Mouse (Mus musculus) liver, embryonic 15.5 days (tissue): ENCODE results near the gene Cpne9. TPM values are rescaled to one million over a fixed set of nuclear protein-coding genes. Genes with fewer than 3 reads are reported as not detected.

Experiments
- ATAC-seq: fragments of 200-750 bp; cut with Nextera tagmentation; 2 replicates; pipeline ENCODE4 v1.8.0; 2017; ENCODE audit warnings: moderate number of reproducible peaks, mild to moderate bottlenecking, moderate library complexity; ENCODE audit not compliant: insufficient read depth
- H3K27ac ChIP-seq: fragments of 300-500 bp; sonication (generic); replicated peaks from 2 replicates; pipeline ENCODE4 v1.5.1; 2015; ENCODE audit warnings: mild to moderate bottlenecking, inconsistent platforms
- H3K27me3 ChIP-seq: fragments of 300-500 bp; sonication (generic); 2 replicates; pipeline ENCODE4 v1.6.1; 2015; ENCODE audit warnings: mild to moderate bottlenecking, inconsistent platforms
- H3K36me3 ChIP-seq: fragments of 300-500 bp; sonication (generic); replicated peaks from 2 replicates; pipeline ENCODE4 v1.6.1; 2015; ENCODE audit warnings: moderate library complexity, mild to moderate bottlenecking, inconsistent platforms
- H3K4me1 ChIP-seq: fragments of 300-500 bp; sonication (generic); replicated peaks from 2 replicates; pipeline ENCODE4 v1.6.1; 2015; ENCODE audit warnings: inconsistent platforms
- H3K4me2 ChIP-seq: fragments of 300-500 bp; sonication (generic); 2 replicates; pipeline ENCODE4 v1.6.1; 2015; ENCODE audit warnings: moderate library complexity, mild to moderate bottlenecking, inconsistent platforms
- H3K4me3 ChIP-seq: fragments of 300-500 bp; sonication (generic); replicated peaks from 2 replicates; pipeline ENCODE4 v1.5.1; 2015; ENCODE audit warnings: mild to moderate bottlenecking, inconsistent platforms
- H3K9ac ChIP-seq: fragments of 300-500 bp; sonication (generic); 2 replicates; pipeline ENCODE4 v1.6.1; 2015; ENCODE audit warnings: moderate library complexity, mild to moderate bottlenecking, inconsistent platforms
- H3K9me3 ChIP-seq: fragments of 300-500 bp; sonication (generic); replicated peaks from 2 replicates; pipeline ENCODE4 v1.6.1; 2016; ENCODE audit warnings: inconsistent platforms
- WGBS: fragments of 180-500 bp; shearing (Covaris S2); methylation state at CpG from one replicate; pipeline ENCODE4 v1.1.7; 2015; ENCODE audit warnings: mixed read lengths; ENCODE audit not compliant: insufficient replicate concordance; 5-methylcytosine and 5-hydroxymethylcytosine counted together
- polyA plus RNA-seq: library from polyadenylated mRNA; unstranded; fragments of >200 nt; fragmentation: Nextera tagmentation; extraction: Ambion mirVana; gene quantifications from 2 replicates; pipeline ENCODE4 v1.2.1, GENCODE M21; 2015

Gene Cpne9
- not detected in 2 replicates for polyA plus RNA-seq

DNA sequence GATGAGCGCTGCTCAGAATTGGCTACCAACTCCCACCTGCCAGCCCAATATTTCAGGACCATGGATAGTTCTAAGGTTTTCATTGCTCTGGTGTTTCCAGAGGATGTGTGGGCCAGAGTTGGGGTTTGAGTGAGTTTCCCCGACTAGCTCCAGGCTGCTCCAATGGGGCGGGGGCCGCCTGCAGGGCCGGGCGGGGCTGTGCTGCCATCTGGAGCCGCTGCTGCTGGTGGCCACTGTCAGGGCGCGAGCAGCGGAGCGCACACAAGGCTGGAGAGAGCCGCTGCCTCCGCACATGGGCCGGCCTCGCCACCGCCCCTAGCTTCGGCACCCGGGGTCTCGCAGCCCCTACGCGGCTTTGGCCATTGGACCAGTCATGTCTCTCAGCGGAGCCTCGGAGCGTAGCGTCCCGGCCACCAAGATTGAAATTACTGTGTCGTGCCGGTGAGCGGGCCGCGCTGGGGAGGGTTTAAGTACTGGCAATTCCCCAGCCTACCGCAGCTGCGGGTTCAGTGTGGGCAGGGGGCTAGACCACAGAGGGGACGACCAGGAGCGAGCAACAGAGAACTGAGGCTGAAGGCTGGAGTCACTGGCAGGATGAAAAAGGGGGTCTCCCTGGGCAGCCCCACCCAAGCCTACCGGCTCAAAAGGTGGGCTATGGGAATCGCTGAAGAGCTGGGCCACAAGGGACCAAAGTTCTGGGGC is at the start of gene Cpne9:
Gene Cpne9 (plus strand): TSS at position 207 of the 702 bp plus-strand sequence.
- no peaks in the 10 kb centered on the region for H3K36me3 ChIP-seq
- H3K27ac ChIP-seq, result no peak within 1 kb of the TSS
- H3K9me3 ChIP-seq, result no peaks in the 10 kb centered on the region
- no peak within 1 kb of the TSS for H3K4me3 ChIP-seq
- H3K9ac ChIP-seq, result no peak within 1 kb of the TSS
- no peak within 1 kb of the TSS for H3K4me2 ChIP-seq
- H3K4me1 ChIP-seq, result no peaks in the 10 kb centered on the region
- H3K27me3 ChIP-seq, result peaks cover 41% of the 10 kb centered on the region
- no peak; the same call in 1 of the 2 replicates for ATAC-seq
- WGBS, result 4% methylated on average over 37 of the region's 37 CpGs

DNA sequence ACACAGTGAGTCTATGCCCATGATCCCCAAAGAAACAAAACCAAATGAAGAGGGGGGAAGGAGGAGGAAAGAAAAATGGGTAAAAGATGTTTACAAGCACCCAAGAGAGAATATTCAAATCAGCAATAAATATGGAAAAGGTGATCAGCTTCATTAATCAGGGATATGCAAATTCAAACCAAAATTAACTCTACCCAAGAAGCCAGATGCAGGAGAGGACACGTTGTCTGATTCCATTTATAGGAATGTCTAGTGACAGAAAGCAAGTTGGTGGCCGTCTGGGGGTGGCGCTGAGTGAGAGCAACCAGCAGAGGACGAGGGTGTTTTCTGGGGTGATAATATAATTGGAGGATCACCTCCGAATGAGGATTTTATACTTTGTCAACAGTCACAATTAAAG is 47.0 kb upstream of the Cpne9 start:
- Histone ChIP-seq H3K27ac (no peak overlapping the region), H3K4me2 (no peak overlapping the region), H3K9ac (no peak overlapping the region), H3K4me3 (no peak overlapping the region), H3K27me3 (no peaks in the 10 kb centered on the region), H3K4me1 (peaks cover 22% of the 10 kb centered on the region), H3K9me3 (no peaks in the 10 kb centered on the region), H3K36me3 (peaks cover 2% of the 10 kb centered on the region)
- ATAC-seq, result no peak
- WGBS, result 57% methylated on average over 5 of the region's 5 CpGs

DNA sequence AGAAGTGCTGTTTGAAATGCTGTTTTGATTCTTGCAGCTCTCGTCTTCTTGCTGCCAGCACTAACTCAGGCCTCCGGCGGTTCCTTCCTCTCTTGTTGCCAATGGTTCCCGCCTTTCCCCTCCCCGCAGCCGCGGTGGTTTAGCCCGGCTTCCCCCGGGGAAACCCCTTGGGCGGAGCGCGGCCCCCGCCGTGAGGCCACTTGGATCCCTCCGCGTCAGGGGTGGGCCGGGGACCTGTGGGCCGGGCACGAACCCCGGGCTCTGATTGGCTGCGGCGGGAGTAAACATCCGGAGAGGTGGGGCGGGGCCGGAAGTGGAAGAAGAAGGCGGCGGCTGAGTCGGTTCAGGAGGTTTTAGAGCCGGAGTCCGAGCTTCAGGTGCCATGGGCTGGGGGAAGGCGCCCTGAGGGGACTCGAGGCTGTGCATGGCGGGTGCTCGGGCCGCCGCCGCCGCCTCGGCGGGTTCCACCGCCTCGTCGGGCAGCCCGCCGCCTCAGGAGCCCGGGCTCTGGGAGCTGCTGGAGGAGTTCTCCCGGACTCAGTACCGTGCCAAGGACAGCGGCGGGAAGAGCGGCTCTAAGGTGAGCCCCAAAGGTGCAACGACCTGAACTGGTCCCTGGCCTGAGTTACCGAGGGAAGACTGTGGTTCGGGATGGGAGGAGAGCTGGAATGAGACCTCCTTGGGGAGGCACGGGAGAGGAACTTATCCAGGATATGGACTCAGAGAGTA is 44.4 kb upstream of the Cpne9 start, which contains the start of gene Mtmr14:
Gene Mtmr14 (plus strand): TSS at position 302 of the 729 bp plus-strand sequence.
- H3K9me3 ChIP-seq, result no peaks in the 10 kb centered on the region
- peak within 1 kb of the TSS; percentile 86 for H3K27ac ChIP-seq
- H3K4me2 ChIP-seq, result peak within 1 kb of the TSS; percentile 81
- peaks cover 24% of the 10 kb centered on the region for H3K4me1 ChIP-seq
- ATAC-seq, result peak; percentile 98
- WGBS, result under 1% methylated on average over 55 of the region's 55 CpGs
- H3K27me3 ChIP-seq, result no peaks in the 10 kb centered on the region
- H3K4me3 ChIP-seq, result peak within 1 kb of the TSS; percentile 87
- H3K9ac ChIP-seq, result peak within 1 kb of the TSS; percentile 92
- peaks cover 21% of the 10 kb centered on the region for H3K36me3 ChIP-seq

DNA sequence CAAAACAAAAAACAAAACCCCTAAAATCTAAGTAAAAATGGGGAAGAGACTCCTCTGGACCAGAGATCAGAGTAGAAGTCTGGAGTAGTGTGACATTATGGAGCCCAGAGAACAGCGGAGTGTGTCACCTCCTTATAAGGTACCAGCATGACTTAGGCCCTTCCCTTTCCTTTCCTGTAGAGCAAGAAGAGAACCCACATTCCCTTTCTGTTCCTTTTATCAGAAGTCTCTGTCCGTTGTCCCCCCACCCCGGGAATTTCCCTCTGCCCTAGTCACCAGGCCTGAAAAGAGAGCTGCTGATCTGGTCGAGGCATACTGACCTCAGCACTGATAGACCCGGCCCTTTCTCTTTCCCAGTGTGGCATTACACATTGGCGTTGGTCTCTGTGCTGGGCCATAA is 43.7 kb upstream of the Cpne9 start:
- H3K9ac ChIP-seq, result peak overlapping the region; percentile 92
- ATAC-seq, result no peak
- peak overlapping the region; percentile 85 for H3K27ac ChIP-seq
- peaks cover 28% of the 10 kb centered on the region for H3K36me3 ChIP-seq
- no peaks in the 10 kb centered on the region for H3K9me3 ChIP-seq
- H3K4me2 ChIP-seq, result peak overlapping the region; percentile 81
- H3K27me3 ChIP-seq, result no peaks in the 10 kb centered on the region
- peak overlapping the region; percentile 87 for H3K4me3 ChIP-seq
- H3K4me1 ChIP-seq, result peaks cover 29% of the 10 kb centered on the region
- 12% methylated on average over 6 of the region's 6 CpGs for WGBS

DNA sequence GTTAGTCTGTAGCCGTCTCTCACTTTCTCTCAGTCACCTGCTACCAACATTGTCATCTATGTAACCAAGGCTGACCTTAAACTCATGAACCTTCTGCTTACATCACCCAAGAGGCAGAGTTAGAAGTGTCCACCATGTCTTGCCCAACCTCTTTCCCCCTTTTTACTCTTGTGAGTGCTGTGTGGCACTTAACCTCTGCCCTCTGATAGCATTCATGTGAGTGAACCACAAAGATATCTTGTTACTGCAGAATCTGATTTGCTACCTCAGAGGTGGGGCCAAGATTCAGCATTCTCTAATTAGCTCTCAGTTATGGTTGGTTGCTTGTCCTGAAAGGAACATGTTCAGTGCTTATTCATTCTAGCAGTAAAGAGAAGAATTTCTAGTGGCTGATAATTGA is 39.4 kb upstream of the Cpne9 start:
- WGBS, result 73% methylated on average over 1 of the region's 1 CpGs
- ATAC-seq, result no peak

DNA sequence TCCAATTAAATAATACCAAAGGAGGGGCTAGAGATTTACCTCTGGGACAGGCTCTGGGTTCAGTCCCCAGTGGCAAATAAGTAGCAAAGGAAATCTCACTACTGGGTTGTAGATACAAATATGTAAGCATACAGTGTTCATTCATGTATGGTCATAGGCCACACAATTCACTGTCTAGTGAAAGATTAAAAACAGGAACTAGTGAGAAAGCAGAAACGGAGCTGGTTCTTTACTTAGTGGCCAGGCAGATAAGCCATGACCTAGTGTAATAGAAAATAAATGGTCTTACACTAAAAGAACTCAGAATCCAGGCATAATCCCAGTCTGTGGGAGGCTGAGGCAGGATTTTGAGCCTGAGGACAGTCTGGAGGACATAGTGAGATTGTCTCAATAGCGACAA is 36.5 kb upstream of the Cpne9 start:
- Histone ChIP-seq H3K4me3 (no peak overlapping the region), H3K4me1 (peaks cover 6% of the 10 kb centered on the region), H3K36me3 (peaks cover 45% of the 10 kb centered on the region), H3K27ac (no peak overlapping the region), H3K4me2 (no peak overlapping the region), H3K27me3 (no peaks in the 10 kb centered on the region), H3K9ac (no peak overlapping the region), H3K9me3 (no peaks in the 10 kb centered on the region)
- WGBS, result 40% methylated on average over 2 of the region's 2 CpGs
- ATAC-seq, result no peak

More for the DNA sequence above, 39.4 kb upstream of the Cpne9 start:
- Histone ChIP-seq H3K4me1 (peaks cover 22% of the 10 kb centered on the region), H3K36me3 (peaks cover 40% of the 10 kb centered on the region), H3K27me3 (no peaks in the 10 kb centered on the region), H3K27ac (no peak overlapping the region), H3K4me2 (no peak overlapping the region), H3K9me3 (no peaks in the 10 kb centered on the region), H3K4me3 (no peak overlapping the region), H3K9ac (no peak overlapping the region)

DNA sequence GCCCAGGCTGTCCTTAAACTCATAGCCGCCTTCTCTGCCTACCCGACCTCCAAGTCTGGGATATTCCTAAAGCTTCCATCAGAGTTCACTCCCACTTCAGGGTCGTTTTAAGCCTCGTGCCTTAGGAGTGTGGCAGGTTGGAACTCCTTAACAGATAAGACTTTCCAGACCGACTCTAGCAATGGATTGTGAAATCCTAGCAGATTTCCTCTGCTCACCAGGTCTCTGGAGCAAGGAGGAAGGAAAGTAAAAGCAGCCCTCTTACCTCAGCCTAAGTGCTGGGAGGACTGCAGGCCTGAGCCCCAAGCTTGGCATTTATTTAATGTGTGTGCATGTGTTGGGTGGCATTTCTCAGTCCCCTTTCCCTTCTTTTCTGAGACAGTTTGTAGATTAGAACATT is 31.3 kb upstream of the Cpne9 start:
- ATAC-seq, result no peak
- Histone ChIP-seq H3K9me3 (no peaks in the 10 kb centered on the region), H3K27me3 (no peaks in the 10 kb centered on the region), H3K36me3 (peaks cover 51% of the 10 kb centered on the region), H3K4me3 (no peak overlapping the region), H3K27ac (no peak overlapping the region), H3K4me2 (no peak overlapping the region), H3K9ac (no peak overlapping the region), H3K4me1 (no peaks in the 10 kb centered on the region)
- 54% methylated on average over 5 of the region's 5 CpGs for WGBS

DNA sequence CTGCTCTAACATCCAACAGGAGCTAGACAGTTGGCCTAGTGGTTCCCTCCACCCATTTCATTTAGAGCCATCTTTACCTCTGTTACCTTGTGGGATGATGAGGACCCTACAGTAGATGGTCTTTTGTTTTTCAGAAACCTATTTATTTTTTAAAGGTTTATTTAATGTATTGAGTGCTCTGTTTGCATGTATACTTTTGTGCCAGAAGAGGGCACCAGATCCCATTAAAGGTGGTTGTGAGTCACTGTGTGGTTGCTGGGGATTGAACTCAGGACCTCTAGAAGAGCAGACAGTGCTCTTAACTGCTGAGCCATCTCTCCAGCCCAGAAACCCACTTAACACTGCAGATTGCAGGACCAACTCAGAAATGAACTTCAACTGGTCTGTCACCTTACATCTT is 30.2 kb upstream of the Cpne9 start:
- H3K4me1 ChIP-seq, result no peaks in the 10 kb centered on the region
- no peaks in the 10 kb centered on the region for H3K9me3 ChIP-seq
- H3K9ac ChIP-seq, result no peak overlapping the region
- no peak overlapping the region for H3K4me2 ChIP-seq
- H3K4me3 ChIP-seq, result no peak overlapping the region
- peaks cover 61% of the 10 kb centered on the region for H3K36me3 ChIP-seq
- ATAC-seq, result no peak
- H3K27ac ChIP-seq, result no peak overlapping the region
- H3K27me3 ChIP-seq, result no peaks in the 10 kb centered on the region

DNA sequence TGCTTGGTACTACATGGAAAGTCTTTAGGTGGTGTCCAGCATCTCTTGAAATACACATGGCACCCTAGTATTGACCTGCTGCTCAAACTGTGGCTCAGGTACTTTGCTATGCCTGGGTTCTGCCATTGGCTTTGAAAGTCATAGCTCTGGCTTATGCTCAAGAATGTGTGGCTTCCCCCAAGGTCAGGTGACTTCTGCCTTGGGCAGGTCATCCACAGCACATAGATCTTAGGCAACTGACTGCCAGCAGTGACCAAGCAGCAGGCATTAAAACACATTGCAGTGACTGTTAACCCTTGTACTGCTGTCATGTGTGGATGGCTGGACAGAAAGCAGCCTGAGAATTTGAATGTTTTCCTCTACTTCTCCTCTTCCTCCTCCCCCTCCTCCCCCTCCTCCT is 27.2 kb upstream of the Cpne9 start:
- H3K4me3 ChIP-seq, result no peak overlapping the region
- H3K4me1 ChIP-seq, result no peaks in the 10 kb centered on the region
- H3K27ac ChIP-seq, result no peak overlapping the region
- H3K4me2 ChIP-seq, result no peak overlapping the region
- H3K27me3 ChIP-seq, result no peaks in the 10 kb centered on the region
- no peaks in the 10 kb centered on the region for H3K9me3 ChIP-seq
- no peak overlapping the region for H3K9ac ChIP-seq
- H3K36me3 ChIP-seq, result peaks cover 83% of the 10 kb centered on the region
- no peak for ATAC-seq

DNA sequence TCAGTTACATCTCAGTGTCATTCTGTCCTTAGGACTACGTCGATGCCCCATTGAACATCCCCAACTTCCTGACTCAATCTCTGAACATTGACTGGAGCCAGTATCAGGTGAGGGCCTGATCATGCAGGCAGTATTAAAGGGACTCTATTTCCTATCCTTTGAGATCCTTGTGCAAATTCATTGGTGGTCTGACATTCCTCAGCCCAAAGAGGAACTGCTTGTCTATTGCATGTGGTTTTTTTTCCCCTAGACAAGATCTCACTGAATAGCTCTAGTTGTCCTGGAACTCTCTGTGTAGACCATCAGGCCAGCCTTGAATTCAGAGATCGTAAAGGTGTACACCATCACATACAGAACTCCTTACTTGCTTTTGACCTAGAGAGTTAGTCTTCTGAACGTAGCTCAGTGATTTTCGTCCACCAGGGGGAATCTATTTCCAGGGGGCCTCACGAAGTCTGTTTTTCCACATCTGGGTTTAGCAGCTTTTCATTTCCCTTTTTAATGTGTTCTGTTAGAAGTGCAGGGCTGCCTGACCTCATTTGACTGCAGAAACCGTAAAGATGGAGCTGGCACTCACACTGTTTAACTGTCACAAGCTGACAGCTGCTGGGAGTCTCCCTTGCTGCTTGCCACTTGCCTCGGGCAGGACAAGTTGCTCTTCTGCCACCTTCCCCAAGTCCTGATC is 20.8 kb upstream of the Cpne9 start:
- H3K9me3 ChIP-seq, result no peaks in the 10 kb centered on the region
- H3K36me3 ChIP-seq, result peaks cover 90% of the 10 kb centered on the region
- 66% methylated on average over 8 of the region's 8 CpGs for WGBS
- no peaks in the 10 kb centered on the region for H3K27me3 ChIP-seq
- H3K4me3 ChIP-seq, result no peak overlapping the region
- no peak overlapping the region for H3K9ac ChIP-seq
- ATAC-seq, result no peak
- no peak overlapping the region for H3K4me2 ChIP-seq
- H3K4me1 ChIP-seq, result no peaks in the 10 kb centered on the region
- no peak overlapping the region for H3K27ac ChIP-seq

DNA sequence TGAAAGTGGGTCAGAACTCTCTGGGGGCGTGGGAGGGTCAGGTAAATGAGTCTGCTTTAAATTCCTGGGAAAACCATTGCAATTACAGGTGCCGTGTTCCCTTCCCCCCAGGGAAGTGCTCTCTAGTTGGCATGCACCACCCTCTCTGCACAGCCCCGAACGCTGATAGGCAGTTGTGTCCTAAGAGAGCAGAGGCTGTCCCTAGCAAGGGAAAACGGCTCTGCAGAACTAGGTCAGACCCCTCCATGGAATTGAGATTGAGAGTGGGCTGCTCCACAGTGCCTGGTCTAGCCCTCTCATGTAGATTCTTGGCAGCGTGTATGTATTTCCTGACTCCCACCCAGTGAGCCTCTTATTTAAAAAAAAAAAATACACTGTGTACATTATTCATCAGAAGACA is 18.6 kb upstream of the Cpne9 start:
- ATAC-seq, result no peak
- 79% methylated on average over 6 of the region's 6 CpGs for WGBS
- H3K4me1 ChIP-seq, result no peaks in the 10 kb centered on the region
- no peaks in the 10 kb centered on the region for H3K9me3 ChIP-seq
- no peak overlapping the region for H3K4me2 ChIP-seq
- H3K9ac ChIP-seq, result no peak overlapping the region
- no peak overlapping the region for H3K4me3 ChIP-seq
- H3K36me3 ChIP-seq, result peaks cover 93% of the 10 kb centered on the region
- no peaks in the 10 kb centered on the region for H3K27me3 ChIP-seq
- no peak overlapping the region for H3K27ac ChIP-seq
